Mouse (Mus musculus): ENCODE data around the gene Zbtb39.

The Zbtb39 gene

DNA sequence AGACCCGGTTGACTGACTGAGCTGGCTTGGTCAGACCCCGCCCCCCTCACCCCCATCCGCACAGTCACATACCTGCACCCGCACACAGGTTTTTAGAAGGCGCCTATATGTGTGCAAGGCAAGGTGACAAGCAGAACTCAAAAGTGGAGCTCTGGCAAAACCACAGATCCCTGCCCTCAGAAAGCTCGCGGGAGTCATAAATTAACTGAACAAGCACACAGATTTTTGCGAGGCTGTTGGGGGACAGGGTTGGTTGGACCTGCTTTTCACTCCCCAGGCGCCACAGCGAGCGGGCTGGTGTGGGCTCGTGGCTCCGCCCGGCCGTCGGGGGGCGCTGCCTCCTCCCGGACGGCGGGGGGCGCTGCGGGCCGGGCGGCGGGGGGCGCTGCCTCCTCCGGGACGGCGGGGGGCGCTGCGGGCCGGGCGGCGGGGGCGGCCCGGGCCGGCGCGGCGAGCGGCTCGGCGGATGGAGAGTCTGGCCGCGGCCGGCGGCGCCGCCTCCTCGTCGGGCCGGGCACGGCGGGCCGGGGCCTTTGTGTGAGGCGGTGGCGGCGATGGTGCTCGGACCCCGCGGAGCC lies at the start of gene Zbtb39:
Gene Zbtb39 (plus strand): TSS at position 456 of the 578 bp plus-strand sequence.
- in situ Hi-C loops (cut with MboI) = loop anchor here (10.0 kb wide), 1 partner anchor 94 kb away; the partner anchor contains the start of gene Stat6

GRCm38 (mm10) chr10:127691053-127691452 lies 48.3 kb upstream of the Zbtb39 start:
- in situ Hi-C loops (cut with MboI) = no loop called here

- in situ Hi-C loops (cut with MboI) = no loop called here
Measured at GRCm38 (mm10) chr10:127694636-127695035, 44.7 kb upstream of the Zbtb39 start.

GRCm38 (mm10) chr10:127695775-127696174 lies 43.6 kb upstream of the Zbtb39 start:
- in situ Hi-C loops (cut with MboI) = no loop called here

- in situ Hi-C loops (cut with MboI) = no loop called here
Measured at GRCm38 (mm10) chr10:127698966-127699365, 40.4 kb upstream of the Zbtb39 start.

GRCm38 (mm10) chr10:127703299-127703698 lies 36.0 kb upstream of the Zbtb39 start:
- in situ Hi-C loops (cut with MboI) = no loop called here

DNA sequence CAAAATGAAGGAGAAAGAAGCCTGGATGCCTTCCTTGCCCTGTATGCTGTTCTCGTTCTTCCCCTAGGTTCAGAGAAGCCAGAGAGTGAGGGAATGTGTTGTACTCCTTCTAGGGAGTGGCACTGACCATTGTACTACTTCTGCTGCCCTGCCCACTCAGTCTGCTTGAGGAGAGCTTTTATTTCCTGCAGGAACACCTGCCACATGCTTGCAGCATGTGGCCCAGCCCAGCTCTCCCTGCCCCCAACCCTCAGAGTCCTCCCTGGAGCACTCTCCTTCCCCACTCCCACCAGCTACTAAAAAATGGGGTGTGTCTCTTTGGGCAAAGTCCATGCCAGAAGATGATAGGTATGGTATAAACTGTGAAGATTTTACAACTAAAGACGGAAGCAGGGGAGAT lies 35.0 kb upstream of the Zbtb39 start:
- in situ Hi-C loops (cut with MboI) = no loop called here

- in situ Hi-C loops (cut with MboI) = no loop called here
Measured at GRCm38 (mm10) chr10:127704766-127705220, 34.5 kb upstream of the Zbtb39 start, which contains the start of gene Myo1a. Gene Myo1a, plus strand, starts transcription at chr10:127705170.

- in situ Hi-C loops (cut with MboI) = no loop called here
Measured at GRCm38 (mm10) chr10:127705783-127706182, 33.6 kb upstream of the Zbtb39 start.

- in situ Hi-C loops (cut with MboI) = no loop called here
Measured at GRCm38 (mm10) chr10:127707721-127708120, 31.6 kb upstream of the Zbtb39 start.

- in situ Hi-C loops (cut with MboI) = no loop called here
Measured at GRCm38 (mm10) chr10:127708850-127709370, 30.4 kb upstream of the Zbtb39 start.

DNA sequence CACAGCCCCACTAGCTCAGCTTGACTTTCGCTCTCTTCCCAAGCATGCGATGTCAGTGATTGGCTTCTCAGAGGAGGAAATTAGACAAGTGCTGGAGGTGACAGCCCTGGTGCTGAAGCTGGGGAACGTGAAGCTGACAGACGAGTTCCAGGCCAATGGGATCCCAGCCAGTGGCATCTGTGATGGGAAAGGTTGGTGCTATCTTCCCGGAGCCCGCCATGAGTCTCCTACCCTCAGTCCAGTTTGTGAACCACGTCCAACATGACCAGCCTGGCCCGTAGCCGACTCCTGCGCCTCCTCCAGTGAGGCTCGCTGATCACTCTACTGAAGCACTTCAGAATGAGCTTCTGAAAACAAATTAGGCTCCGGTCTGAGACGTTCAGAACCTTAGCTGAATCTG lies 29.0 kb upstream of the Zbtb39 start:
- in situ Hi-C loops (cut with MboI) = no loop called here

DNA sequence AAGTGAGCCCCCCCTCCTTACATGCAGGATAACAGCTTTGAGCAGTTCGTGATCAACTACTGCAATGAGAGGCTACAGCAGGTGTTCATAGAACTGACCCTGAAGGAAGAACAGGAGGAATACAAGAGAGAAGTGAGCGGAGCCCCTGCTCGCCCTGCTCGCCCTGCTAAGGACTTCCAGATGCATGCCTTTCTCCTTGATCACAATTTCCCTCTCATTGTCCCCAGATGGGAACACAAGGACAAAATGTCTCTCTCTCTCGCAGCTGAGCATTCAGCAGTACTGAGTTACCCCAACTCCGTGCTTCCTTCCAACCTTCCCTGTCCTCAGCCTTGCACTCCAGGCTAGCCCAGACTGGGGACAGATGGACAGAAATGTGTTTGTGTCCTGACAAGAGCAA lies 26.6 kb upstream of the Zbtb39 start:
- in situ Hi-C loops (cut with MboI) = no loop called here

DNA sequence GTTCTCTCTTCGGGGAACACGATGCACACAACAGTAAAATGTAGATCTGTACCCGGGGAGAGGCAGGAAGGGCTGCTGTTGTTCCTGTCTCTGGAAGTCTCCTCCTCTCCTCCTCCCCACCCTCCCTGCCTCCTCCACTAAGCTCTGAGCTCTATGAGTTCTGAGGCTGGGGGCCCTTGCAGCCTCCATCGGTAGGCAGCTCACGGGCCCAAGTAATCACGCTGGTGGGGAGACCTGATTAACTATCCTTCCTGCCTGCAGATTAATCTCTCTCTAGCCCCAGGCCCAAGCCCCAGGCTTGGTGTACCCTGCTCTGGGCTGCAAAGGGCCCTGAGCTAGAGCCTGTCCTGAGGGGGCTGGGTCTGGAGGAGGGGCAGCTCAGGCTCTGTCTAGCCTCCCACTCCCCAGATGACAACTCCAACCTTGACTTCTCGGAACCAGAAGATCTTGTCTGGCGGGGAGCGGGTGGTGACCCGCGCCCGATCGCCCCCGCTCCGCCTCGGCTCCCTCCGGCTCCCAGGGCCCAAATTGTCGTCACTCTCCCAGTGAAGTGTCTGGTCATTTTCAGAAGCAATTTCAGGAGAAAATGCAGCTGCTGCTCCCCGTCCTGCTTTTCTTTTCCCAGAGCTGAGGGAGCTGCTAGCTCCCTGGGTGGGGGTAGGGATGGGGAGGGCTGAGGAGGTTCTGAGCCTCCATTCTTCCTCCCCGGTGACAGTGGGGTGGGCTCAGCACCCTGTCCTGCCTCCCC lies 17.5 kb upstream of the Zbtb39 start:
- in situ Hi-C loops (cut with MboI) = no loop called here

DNA sequence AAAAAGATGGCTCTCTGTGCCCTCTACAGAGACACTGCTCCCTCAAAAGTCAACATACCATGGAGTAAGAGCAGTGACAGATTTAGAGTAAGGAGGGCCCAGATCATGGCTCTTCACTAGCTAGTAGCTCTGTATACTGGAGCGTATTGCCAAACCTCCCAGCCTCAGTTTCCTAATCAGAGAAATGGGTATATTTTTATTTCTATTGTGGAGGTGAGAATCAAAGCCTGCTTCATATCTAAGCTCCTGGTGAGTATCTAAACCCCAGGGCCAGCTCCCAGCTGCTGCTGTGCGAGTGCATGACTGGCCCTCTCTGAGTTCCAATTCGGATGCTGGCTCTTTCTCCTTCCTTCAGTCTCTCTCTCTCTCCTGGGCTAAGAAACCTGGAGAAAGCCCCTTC lies 15.2 kb upstream of the Zbtb39 start, which contains the start of gene Tac2:
Gene Tac2 (plus strand): TSS at position 301 of the 400 bp plus-strand sequence.
- in situ Hi-C loops (cut with MboI) = no loop called here

GRCm38 (mm10) chr10:127725136-127725535 lies 14.2 kb upstream of the Zbtb39 start:
- in situ Hi-C loops (cut with MboI) = no loop called here

DNA sequence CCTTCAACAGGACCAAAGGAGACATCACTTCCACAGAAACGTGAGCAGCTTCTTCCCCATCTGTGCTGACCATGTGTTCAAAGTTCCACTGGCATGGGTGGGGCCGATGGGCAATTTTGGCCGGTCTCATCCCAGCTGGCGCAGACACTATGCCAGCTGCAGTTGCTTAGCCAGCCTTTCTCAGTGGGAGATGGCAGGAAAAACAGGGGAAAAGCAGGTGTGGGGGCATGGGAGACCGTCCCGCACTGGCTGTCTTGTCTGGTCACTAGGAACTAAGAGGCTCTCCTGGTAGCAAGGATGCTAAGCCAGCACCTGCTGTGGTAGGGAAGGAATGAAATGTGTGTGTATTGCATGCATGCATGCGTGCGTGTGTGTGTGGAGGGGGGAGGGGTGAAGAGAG lies 10.9 kb upstream of the Zbtb39 start:
- in situ Hi-C loops (cut with MboI) = no loop called here

- in situ Hi-C loops (cut with MboI) = loop anchor here (10.0 kb wide), 1 partner anchor 86 kb away; the partner anchor contains the start of gene Stat6
Measured at GRCm38 (mm10) chr10:127730285-127730932, 8.9 kb upstream of the Zbtb39 start.

GRCm38 (mm10) chr10:127730933-127731310 lies 8.4 kb upstream of the Zbtb39 start:
- in situ Hi-C loops (cut with MboI) = loop anchor here (10.0 kb wide), 1 partner anchor 86 kb away; the partner anchor contains the start of gene Stat6

DNA sequence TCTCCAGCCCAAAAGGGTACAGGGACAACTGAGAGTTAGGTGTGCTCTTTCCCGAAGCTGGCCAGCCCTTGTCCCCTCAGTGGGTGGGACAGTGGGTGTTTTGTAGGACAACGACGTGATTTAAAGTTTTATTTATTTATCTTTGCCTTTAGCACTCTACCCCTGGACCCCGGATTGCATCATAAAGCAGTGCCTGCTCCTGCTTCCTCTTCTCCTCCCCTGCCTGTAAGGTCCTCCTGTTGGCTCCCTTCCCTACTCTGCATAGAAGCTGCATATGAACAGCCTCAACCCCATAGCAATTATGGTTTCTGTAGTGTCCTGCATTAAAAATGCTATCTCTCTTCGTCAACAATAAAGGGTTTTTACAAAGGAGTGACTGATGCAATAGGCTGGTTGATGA lies 7.9 kb upstream of the Zbtb39 start:
- in situ Hi-C loops (cut with MboI) = loop anchor here (10.0 kb wide), 1 partner anchor 87 kb away; the partner anchor contains the start of gene Stat6

DNA sequence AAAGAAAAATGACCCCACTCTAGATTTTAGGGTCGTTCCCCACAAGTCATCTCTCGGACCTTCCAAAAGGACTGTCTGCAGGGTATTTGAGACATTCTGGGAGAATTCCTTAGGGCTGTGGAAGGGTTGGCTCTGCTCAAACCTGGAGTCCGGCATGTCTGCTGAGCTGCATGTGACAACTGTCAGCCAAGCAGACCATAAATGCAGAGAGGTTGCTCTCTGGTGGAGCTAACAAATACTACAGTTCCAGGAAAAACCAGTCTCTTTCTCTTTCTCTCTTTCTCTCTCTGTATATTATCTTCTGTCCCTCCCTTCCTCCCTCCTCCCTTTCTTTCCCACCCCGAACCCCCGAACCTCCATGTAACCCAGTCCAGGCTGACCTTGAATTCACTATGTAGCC lies 4.9 kb upstream of the Zbtb39 start:
- in situ Hi-C loops (cut with MboI) = loop anchor here (10.0 kb wide), 1 partner anchor 90 kb away; the partner anchor contains the start of gene Stat6

DNA sequence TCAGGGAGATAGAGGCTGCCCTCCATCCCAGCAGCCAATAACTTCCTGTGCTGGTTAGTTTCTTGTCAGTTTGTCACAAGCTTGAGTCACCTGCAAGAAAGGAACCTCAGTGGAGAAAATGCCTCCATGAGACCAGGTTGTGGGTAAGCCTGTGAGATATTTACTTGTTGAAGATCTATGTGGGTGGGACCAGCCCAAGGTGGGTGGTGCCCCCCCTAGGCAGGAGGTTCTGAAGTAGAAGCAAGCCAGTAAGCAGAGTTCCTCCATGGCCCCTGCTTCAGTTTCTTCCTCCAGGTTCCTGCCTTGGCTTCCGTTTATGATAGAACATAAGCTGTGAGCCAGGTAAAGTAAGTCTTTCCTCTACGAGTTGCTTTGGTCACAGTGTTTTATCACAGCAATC lies 3.1 kb upstream of the Zbtb39 start:
- in situ Hi-C loops (cut with MboI) = loop anchor here (10.0 kb wide), 1 partner anchor 91 kb away; the partner anchor contains the start of gene Stat6

Data from mature B cell (primary cell).